Mouse (Mus musculus) small intestine, adult 2 months (tissue): ENCODE results near the gene 1700013F07Rik.

Experiments
- CTCF ChIP-seq: fragments of 200-500 bp; IDR thresholded peaks from 2 replicates; pipeline ENCODE4 v1.5.1; 2012; ENCODE audit warnings: low read depth, mild to moderate bottlenecking, control low read depth, inconsistent platforms, low read length, moderate library complexity, mixed read lengths; ENCODE audit not compliant: insufficient replicate concordance, insufficient read length; ENCODE audit errors: extremely low read depth
- POLR2A ChIP-seq: fragments of 200-500 bp; IDR thresholded peaks from 2 replicates; pipeline ENCODE4 v1.6.1; 2012; ENCODE audit warnings: low read depth, mild to moderate bottlenecking, control low read depth, inconsistent platforms, low read length, moderate library complexity

- TF ChIP-seq POLR2A (no peak), CTCF (no peak)
These were observed 2.7 kb downstream of the 1700013F07Rik start, which contains the start of gene 5330417C22Rik for GRCm38 (mm10) chr3:108536517-108537260.
